Mouse (Mus musculus): ENCODE results near the gene Cd48.
"Not testable (repeated sequence)": the region's sequence is repeated elsewhere in the genome, so short reads cannot be mapped to it uniquely, and the experiment has no call there.

Gene Cd48

DNA sequence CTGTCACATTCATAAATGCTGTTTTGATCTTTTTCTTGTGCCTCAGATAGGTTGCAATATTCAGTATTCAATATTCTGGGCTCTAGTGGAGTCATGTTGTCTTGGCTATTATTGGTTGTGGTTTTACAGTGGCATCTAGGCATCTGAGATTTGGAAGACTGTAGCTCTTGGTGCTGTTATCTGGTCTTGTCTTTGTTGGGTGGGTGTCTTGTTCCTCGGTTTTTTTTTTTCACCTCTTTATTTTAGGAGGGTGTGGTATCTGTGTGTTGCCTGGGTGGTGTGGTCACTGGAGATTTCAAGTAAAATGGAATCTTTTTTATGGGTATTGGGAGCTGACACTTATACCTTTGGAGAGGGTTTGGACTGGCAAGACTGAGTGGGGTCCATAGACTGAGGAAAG, 12.1 kb downstream of the Cd48 start:
- in situ Hi-C loops (cut with MboI, MseI): no loop called here

DNA sequence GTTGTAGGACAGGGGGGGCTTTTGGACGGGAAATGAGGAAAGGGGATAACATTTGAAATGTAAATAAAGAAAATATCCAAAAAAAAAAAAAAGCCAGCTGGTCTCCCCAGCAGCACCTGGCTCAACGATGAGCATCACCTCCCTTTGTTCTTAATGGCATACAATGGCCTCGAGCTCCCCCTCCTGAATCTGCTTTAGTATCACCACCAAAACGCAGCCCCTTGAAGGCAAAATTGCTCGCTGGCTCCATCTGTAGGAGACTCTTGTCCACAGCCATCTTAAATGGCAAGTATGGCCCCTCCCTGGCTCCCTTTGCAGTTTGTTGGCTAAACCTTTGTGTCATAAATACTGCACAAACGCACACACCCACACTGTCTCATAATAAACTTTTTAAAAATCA, 17.2 kb downstream of the Cd48 start:
- in situ Hi-C loops (cut with MboI, MseI): no loop called here

DNA sequence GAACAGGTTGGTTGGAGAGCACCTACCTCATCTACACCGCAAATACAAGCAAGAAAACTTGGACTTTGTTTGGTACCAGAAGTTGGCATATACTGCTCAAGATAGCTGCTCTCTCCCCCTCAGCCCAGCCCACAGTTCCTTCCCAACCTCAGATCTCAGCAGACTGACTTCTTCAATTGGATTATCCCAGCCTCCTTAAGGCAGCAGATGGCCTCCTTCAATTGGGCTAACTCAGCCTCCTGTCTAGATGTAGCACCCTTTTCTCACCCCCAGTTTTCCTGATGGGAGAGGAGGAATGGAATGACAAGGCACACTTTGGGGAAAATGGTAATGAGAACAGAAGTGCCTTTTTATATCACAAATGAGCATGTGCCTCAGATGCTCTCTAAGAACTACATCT, 31.9 kb downstream of the Cd48 start:
- in situ Hi-C loops (cut with MboI, MseI): not testable (repeated sequence)

DNA sequence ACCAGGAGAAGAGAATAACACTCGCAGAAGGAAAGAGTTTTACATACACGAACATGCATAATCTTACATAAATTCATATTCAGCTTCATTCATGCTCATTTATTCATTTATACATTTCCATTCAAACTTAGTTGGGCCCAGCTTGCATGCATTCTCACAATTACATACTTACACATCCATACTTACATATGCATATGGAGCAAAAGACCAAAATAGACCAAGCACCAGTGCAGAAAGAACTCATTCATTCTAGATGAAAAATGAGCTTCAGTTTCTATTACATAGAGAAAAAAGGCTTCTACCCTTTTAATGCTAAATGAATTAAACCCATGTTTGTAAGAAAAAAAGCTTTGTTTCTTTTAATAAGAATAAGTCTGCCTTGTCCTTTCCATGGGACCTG, 33.6 kb downstream of the Cd48 start:
- in situ Hi-C loops (cut with MboI, MseI): no loop called here

DNA sequence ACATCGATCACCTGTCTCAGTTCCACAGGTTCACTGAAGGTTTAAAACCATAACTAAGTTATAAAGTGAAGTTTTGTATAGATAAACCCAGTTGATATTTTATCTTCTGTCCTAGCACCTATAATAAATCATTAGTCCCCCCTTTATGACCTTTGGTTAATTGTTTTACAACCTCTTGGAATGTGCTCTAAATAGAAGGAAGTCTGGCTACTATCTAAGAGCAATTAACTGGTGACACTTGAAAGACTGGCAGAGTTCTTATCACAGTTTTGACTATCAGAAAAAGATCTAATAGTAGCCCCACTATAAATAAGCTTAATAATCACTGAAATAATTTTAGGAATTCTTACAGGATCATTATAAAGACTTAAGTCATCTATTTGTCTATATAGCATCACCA, 34.4 kb downstream of the Cd48 start:
- in situ Hi-C loops (cut with MboI, MseI): no loop called here

DNA sequence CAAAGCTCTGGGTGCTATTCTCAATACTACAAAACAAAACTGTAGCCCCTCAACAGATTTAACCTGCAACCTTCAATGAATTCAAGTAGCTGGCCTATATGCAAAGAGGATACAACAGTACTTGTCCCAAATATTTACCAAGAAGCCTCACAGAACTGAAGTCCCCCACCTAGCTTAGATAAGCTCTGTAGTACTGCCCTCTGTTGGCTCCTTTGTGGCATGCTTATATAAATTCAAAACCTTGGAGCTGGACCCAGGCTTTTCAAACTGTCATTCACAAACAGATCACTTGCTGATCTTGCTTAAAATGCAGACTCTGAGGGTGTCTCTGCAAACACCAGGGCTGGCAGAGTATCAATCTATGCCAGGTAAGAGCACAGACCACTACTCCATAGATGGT, 49.4 kb downstream of the Cd48 start:
- in situ Hi-C loops (cut with MboI, MseI): no loop called here

DNA sequence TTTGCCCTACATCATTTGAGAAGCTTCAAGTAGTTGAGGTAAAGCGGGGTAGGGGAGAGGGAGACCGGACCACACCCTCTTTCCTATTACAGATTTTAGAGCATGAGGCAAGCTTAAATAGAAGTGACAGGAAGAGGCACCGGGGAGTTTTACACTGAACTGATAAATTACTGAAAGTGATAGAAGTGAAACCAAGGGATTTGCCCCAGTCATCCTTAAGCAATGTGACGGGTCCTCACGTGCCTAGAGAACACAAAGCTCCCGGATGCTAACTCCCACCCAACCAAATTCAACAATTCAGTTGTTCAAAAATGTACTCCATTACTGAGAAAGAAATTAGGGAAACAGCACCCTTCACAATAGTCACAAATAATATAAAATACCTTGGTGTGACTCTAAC, 53.1 kb downstream of the Cd48 start:
- in situ Hi-C loops (cut with MboI, MseI): no loop called here

DNA sequence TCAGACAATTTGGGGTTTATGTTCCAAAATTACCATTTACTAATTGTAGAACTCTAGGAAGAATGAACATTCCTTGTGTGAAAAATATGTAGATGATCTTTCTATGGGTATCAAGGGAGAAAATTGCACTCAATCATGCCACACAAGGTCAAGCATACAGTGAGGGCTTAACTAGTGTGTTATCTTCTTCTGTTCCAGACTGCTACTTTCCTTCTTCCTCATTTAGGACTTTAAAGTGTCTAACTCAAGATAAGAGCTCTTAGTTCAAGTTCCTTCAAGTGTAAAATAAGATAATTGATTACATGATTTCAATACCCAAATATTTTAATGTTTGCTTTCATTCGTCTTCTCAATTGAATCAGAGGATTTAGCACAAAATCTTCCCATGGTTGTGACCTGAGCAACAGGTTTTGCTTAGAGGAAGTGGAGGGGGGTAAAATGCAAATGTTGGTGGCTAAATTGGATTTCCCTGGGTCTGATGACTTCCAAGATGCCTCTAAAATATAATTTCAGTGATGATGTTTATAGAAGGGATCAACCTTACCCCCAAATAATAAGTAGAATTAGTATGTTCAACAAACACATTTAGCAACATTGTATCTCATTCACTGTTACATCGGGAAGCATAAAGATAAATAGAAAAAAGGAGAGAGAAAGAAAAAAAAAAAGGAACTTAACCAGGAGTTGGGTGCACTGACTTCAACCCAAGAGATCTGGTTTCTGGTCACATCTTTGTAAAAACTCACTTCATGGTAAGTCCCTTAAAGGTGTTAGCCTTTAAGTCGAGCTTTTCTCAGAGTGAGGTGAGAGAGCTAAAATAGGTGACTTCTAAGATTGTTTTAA, 66.5 kb downstream of the Cd48 start:
- in situ Hi-C loops (cut with MboI, MseI): no loop called here

Measured in T-helper 2 cell (primary cell).